Mouse (Mus musculus): Measurements from ENCODE around the gene Neu4.
"Not testable (repeated sequence)": the region's sequence is repeated elsewhere in the genome, so short reads cannot be mapped to it uniquely, and the experiment has no call there.

The Neu4 gene

GRCm38 (mm10) chr1:94052373-94052772, 32.1 kb downstream of the Neu4 start, which contains the start of gene Pdcd1:
Pdcd1 (minus strand) TSS chr1:94052553.
- DNase-seq (ENCODE audit: extremely low spot score, low read depth, low spot score): no peak

DNA sequence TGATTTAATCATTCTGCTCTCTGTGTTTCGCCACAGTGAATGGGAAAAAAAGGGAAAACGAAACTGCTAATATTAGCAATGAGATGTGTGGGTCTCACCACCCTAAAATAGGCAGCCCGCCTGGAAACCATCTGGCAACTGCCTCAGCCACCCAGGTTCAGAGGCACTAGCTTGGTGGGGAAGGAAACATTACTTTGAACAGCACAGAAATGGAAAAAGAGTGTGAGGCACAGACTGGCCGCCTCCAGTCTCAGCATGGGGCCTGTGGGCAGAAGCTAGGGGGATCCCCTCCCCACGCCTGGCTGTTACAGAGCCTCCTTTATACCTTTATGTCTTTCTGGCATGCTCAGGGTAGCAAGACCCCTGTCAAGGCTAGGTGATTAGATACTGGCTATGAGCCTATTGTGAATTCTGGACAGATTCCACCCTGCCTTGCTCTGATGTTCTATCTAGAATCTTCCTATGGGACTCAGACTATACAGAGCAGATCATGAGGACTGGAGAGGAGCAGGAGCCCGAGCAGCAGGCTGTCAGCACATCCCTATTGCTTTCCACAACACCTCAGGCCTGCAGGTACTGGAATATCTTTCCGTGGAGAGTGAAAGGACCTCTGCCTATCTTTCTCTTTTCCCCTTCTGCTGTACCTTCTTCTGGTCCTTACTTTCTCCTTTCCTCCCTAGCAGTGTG, 33.4 kb downstream of the Neu4 start:
- no peak for DNase-seq (ENCODE audit: extremely low spot score, low read depth, low spot score)

DNA sequence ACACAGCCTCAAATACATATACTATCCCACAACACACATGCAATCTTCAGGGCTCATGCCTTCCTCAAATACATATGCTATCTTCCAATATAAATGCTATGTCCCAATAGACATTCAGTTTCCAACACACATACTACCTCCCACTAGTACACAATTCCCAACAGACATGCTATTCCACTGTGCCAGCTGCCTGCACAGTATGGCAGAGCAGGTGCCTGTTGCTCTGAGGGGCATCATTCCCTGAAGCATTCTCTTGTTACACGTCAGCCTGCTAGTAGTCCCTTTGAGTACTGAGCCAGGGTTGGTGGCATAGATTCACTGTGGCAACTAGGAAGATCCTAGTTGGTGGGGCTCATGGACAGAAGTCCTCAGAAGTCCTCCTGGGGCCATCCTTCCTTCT, 34.2 kb downstream of the Neu4 start:
- no peak for DNase-seq (ENCODE audit: extremely low spot score, low read depth, low spot score)

DNA sequence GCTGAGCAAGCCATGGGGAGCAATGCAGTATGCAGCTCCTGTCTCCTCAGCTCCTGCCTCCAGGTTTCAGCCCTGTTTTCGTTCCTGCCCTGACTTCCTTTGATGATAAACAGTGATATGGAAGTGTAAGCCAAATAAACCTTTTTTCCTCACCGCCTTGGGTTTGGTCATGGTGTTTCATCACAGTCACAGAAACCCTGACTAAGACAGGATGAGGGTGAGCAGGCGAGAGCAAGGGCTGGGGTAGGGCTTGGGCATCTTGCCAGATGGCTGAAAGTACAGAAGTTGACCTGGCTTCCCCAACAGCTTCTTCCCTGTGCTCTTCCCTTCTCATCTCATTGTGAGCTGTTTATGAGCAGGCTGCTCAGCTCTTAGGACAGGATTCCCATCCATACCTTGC, 35.7 kb downstream of the Neu4 start:
- no peak for DNase-seq (ENCODE audit: extremely low spot score, low read depth, low spot score)

DNA sequence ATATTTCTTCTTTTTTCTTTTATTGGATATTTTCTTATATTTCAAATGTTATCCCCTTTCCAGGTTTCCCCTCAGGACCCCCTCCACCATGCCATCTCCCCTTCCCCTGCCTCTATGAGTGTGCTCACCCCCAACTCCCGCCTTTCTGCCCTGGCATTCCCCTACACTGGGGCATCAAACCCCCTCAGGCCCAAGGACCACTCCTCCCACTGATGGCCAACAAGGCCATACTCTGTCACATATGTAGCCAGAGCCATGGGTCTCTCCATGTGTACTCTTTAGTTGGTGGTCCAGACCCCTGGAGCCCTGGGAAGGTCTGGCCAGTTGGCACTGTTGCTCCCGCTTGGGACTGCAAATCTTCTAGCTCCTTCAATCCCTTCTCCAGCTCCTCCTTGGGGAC, 37.1 kb downstream of the Neu4 start:
- DNase-seq (ENCODE audit: extremely low spot score, low read depth, low spot score): no peak

- not testable (repeated sequence) for DNase-seq (ENCODE audit: extremely low spot score, low read depth, low spot score)
These were observed 38.0 kb downstream of the Neu4 start for GRCm38 (mm10) chr1:94058281-94058680.

GRCm38 (mm10) chr1:94074756-94075155, 54.5 kb downstream of the Neu4 start:
- DNase-seq (ENCODE audit: extremely low spot score, low read depth, low spot score): no peak

GRCm38 (mm10) chr1:94076702-94077101, 56.5 kb downstream of the Neu4 start:
- no peak for DNase-seq (ENCODE audit: extremely low spot score, low read depth, low spot score)

All from hindlimb bud, embryonic 11.5 days (tissue).